ENCODE assay signal across 20 mouse cellular contexts in the genomic region with DNA sequence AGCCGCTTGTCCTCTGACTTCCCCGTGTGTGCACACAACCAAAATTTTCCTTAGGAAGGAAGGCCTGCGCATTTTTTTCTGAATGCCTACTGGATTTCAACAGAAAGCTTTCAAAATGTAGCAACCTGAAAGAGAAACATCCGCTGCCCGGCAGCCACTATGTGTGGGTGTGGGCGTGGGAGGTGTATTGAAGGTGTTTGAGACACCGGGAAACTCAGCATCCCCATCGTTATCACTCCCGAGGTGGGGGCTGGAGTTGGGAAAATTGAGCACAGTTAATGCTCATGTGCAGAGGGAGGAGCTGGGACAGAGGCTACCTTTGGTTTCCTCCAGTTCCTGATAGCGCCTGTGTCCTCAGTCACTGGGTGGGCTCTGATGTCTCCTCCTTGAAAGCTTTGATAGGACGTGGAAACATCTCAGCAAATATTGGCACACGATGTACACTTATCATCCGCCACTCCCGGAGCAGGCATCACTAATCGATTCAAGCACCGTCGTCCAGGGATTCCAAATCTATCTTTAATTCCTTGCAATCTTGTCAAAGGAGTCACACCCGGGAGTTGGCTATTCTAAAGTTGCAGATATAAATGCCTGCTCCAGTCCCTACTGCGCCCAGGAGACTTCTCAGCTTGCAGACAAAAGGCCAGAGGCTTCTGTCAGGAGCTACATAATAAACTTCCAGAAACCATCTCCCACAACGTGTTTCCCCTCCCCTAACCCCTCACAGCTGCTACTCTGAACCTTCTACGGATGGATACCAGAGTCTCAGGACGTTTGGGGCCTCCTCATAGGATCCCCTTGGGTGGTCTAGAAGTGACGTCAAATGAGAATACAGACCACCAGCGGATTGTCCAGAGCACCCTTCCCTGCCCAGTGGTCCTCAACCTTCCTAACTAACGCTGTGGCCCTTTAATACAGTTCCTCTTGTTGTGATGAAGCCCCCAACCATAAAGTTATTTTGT. TPM values are rescaled to one million over a fixed set of nuclear protein-coding genes. Genes with fewer than 3 reads are reported as not detected.
A peak's percentile ranks its signal among the peaks of the same experiment; 100 is the strongest.
DNase-seq lines count a peak whose midpoint lies in the region; ATAC-seq and TF ChIP-seq lines count a peak whose summit lies in the region.
"Had no signal": no experiment of that assay in that cellular context is flagged by ENCODE, and none has a peak within 500 bp of the region (broad histone marks: within the 10 kb centered on the region; RNA-seq: fewer than 3 reads in every experiment).

No protein-coding gene starts in this region.

- no peaks in the 10 kb centered on the region for H3K9me3 ChIP-seq in hindbrain, embryonic 10.5 days
- H3K9me3 ChIP-seq in hindbrain, embryonic 16.5 days (ENCODE audit: control insufficient read depth, low read length): no peaks in the 10 kb centered on the region
- H3K9me3 ChIP-seq in lung, embryonic 14.5 days (ENCODE audit: low read depth, low read length): no peaks in the 10 kb centered on the region
- H3K9me3 ChIP-seq in lung, postnatal 0 days (ENCODE audit: low read length): no peaks in the 10 kb centered on the region
- H3K9me3 ChIP-seq in intestine, embryonic 15.5 days: no peaks in the 10 kb centered on the region
- no peaks in the 10 kb centered on the region for H3K9me3 ChIP-seq in stomach, embryonic 15.5 days
- H3K9me3 ChIP-seq: embryonic facial prominence, embryonic 15.5 days; forebrain, embryonic 13.5 days; hindbrain, embryonic 15.5 days; midbrain, embryonic 13.5 days had no signal

- no peak for ATAC-seq in hindbrain, embryonic 16.5 days
- peak; percentile 59; the same call in 1 of the 2 replicates for ATAC-seq in lung, embryonic 14.5 days (ENCODE audit: insufficient read depth)
- no peak for ATAC-seq in lung, postnatal 0 days
- no peak; the same call in 1 of the 2 replicates for ATAC-seq in intestine, embryonic 15.5 days
- no peak for ATAC-seq in stomach, embryonic 15.5 days (ENCODE audit: insufficient read depth, low FRiP score, low read depth)
- ATAC-seq: activated CD4-positive, CD25-positive, alpha-beta regulatory T cell, adult 4 months; CD4-positive, CD25-positive, alpha-beta regulatory T cell, adult 4 months; forebrain, embryonic 13.5 days; midbrain, embryonic 13.5 days had no signal

- no peak overlapping the region for H3K9ac ChIP-seq in hindbrain, embryonic 16.5 days (ENCODE audit: low read depth, low read length)
- no peak overlapping the region for H3K9ac ChIP-seq in lung, embryonic 14.5 days
- H3K9ac ChIP-seq in lung, postnatal 0 days (replicated peaks; ENCODE audit: low read depth): no peak overlapping the region
- H3K9ac ChIP-seq in intestine, embryonic 15.5 days: no peak overlapping the region
- H3K9ac ChIP-seq in stomach, embryonic 15.5 days: no peak overlapping the region
- H3K9ac ChIP-seq: embryonic facial prominence, embryonic 15.5 days; forebrain, embryonic 13.5 days; hindbrain, embryonic 15.5 days; midbrain, embryonic 13.5 days had no signal

- TF ChIP-seq EP300 in lung, postnatal 0 days (IDR thresholded peaks at IDR 0.05): no peak

- H3K27me3 ChIP-seq in hindbrain, embryonic 10.5 days (ENCODE audit: insufficient read depth, poor library complexity, severe bottlenecking): peaks cover 18% of the 10 kb centered on the region; the same call in 1 of the 2 replicates
- no peaks in the 10 kb centered on the region for H3K27me3 ChIP-seq in hindbrain, embryonic 16.5 days (replicated peaks; ENCODE audit: control insufficient read depth, insufficient read depth, low read length)
- no peaks in the 10 kb centered on the region for H3K27me3 ChIP-seq in lung, embryonic 14.5 days (ENCODE audit: insufficient read depth, low read length)
- no peaks in the 10 kb centered on the region for H3K27me3 ChIP-seq in lung, postnatal 0 days (replicated peaks; ENCODE audit: insufficient read depth, low read length)
- H3K27me3 ChIP-seq in intestine, embryonic 15.5 days (replicated peaks): no peaks in the 10 kb centered on the region
- no peaks in the 10 kb centered on the region for H3K27me3 ChIP-seq in stomach, embryonic 15.5 days (replicated peaks)
- H3K27me3 ChIP-seq: embryonic facial prominence, embryonic 15.5 days; forebrain, embryonic 13.5 days; hindbrain, embryonic 15.5 days; midbrain, embryonic 13.5 days had no signal

- TF ChIP-seq CTCF in lung, embryonic 14.5 days (IDR thresholded peaks at IDR 0.05; ENCODE audit: low read depth): no peak
- no peak for TF ChIP-seq CTCF in lung, postnatal 0 days (IDR thresholded peaks at IDR 0.05)

- WGBS in hindbrain, embryonic 10.5 days: 70% methylated on average over 25 of the region's 25 CpGs
- WGBS in hindbrain, embryonic 16.5 days: 64% methylated on average over 25 of the region's 25 CpGs
- WGBS in lung, embryonic 14.5 days: 41% methylated on average over 25 of the region's 25 CpGs
- WGBS in lung, postnatal 0 days: 47% methylated on average over 25 of the region's 25 CpGs
- WGBS in intestine, embryonic 15.5 days: 46% methylated on average over 25 of the region's 25 CpGs
- 54% methylated on average over 25 of the region's 25 CpGs for WGBS in stomach, embryonic 15.5 days

- H3K4me1 ChIP-seq in hindbrain, embryonic 10.5 days (replicated peaks): peaks cover 38% of the 10 kb centered on the region
- H3K4me1 ChIP-seq in hindbrain, embryonic 16.5 days (ENCODE audit: control insufficient read depth, insufficient read depth, low read depth, low read length): peaks cover 4% of the 10 kb centered on the region
- 0 out of 2 replicates have a peak, but pooled peaks cover 5% of the 10 kb centered on the region for H3K4me1 ChIP-seq in lung, embryonic 14.5 days (ENCODE audit: insufficient read depth)
- H3K4me1 ChIP-seq in lung, postnatal 0 days (ENCODE audit: insufficient read depth, low read depth, low read length): 0 out of 2 replicates have a peak, but pooled peaks cover under 1% of the 10 kb centered on the region
- H3K4me1 ChIP-seq in intestine, embryonic 15.5 days (replicated peaks): peaks cover 19% of the 10 kb centered on the region
- H3K4me1 ChIP-seq in stomach, embryonic 15.5 days: peaks cover 24% of the 10 kb centered on the region; the same call in 1 of the 2 replicates

- no peak overlapping the region for H3K4me3 ChIP-seq in hindbrain, embryonic 10.5 days
- H3K4me3 ChIP-seq in hindbrain, embryonic 16.5 days (ENCODE audit: low read length): no peak overlapping the region
- no peak overlapping the region for H3K4me3 ChIP-seq in lung, embryonic 14.5 days (ENCODE audit: low read depth, low read length)
- no peak overlapping the region for H3K4me3 ChIP-seq in lung, postnatal 0 days (ENCODE audit: low read depth, low read length)
- H3K4me3 ChIP-seq in intestine, embryonic 15.5 days (replicated peaks): no peak overlapping the region
- no peak overlapping the region for H3K4me3 ChIP-seq in stomach, embryonic 15.5 days (replicated peaks)
- H3K4me3 ChIP-seq: embryonic facial prominence, embryonic 15.5 days; forebrain, embryonic 13.5 days; hindbrain, embryonic 15.5 days; midbrain, embryonic 13.5 days had no signal

- H3K27ac ChIP-seq in hindbrain, embryonic 10.5 days: peak overlapping the region; percentile 14
- H3K27ac ChIP-seq in hindbrain, embryonic 16.5 days (ENCODE audit: low read depth, low read length): no peak overlapping the region
- H3K27ac ChIP-seq in lung, embryonic 14.5 days (ENCODE audit: low read depth): peak overlapping the region; percentile 39; the same call in 1 of the 2 replicates
- H3K27ac ChIP-seq in lung, postnatal 0 days (ENCODE audit: low read length): no peak overlapping the region
- peak overlapping the region; percentile 24 for H3K27ac ChIP-seq in intestine, embryonic 15.5 days
- H3K27ac ChIP-seq in stomach, embryonic 15.5 days: peak overlapping the region; percentile 70
- H3K27ac ChIP-seq: embryonic facial prominence, embryonic 15.5 days; forebrain, embryonic 13.5 days; hindbrain, embryonic 15.5 days; midbrain, embryonic 13.5 days had no signal

- no peak for DNase-seq in hindbrain, embryonic 10.5 days (ENCODE audit: low spot score)
- DNase-seq in lung, embryonic 14.5 days: peak; percentile 77
- no peak for DNase-seq in lung, postnatal 0 days (ENCODE audit: low spot score)
- DNase-seq in layer of hippocampus, adult 8-10 months (ENCODE audit: low spot score in 2 of 2): no peak
- DNase-seq: cerebellum, adult 11-12 months; gastrocnemius, postnatal 14 days; kidney, postnatal 14 days; liver; lung, postnatal 4 days; thymus, adult 18-20 months had no signal

- no peak overlapping the region for H3K4me2 ChIP-seq in hindbrain, embryonic 16.5 days (ENCODE audit: low read length)
- H3K4me2 ChIP-seq in lung, embryonic 14.5 days: peak overlapping the region; percentile 36
- no peak overlapping the region for H3K4me2 ChIP-seq in lung, postnatal 0 days (replicated peaks; ENCODE audit: low read depth, low read length)
- peak overlapping the region; percentile 18; the same call in 1 of the 2 replicates for H3K4me2 ChIP-seq in intestine, embryonic 15.5 days (replicated peaks)
- peak overlapping the region; percentile 17 for H3K4me2 ChIP-seq in stomach, embryonic 15.5 days
- H3K4me2 ChIP-seq: embryonic facial prominence, embryonic 15.5 days; forebrain, embryonic 13.5 days; heart, embryonic 11.5 days; hindbrain, embryonic 15.5 days; midbrain, embryonic 13.5 days had no signal

- H3K36me3 ChIP-seq in hindbrain, embryonic 10.5 days: no peaks in the 10 kb centered on the region
- no peaks in the 10 kb centered on the region for H3K36me3 ChIP-seq in hindbrain, embryonic 16.5 days (ENCODE audit: control insufficient read depth, insufficient read depth, low read length)
- H3K36me3 ChIP-seq in lung, embryonic 14.5 days (ENCODE audit: insufficient read depth): no peaks in the 10 kb centered on the region
- no peaks in the 10 kb centered on the region for H3K36me3 ChIP-seq in lung, postnatal 0 days (ENCODE audit: insufficient read depth, low read length)
- H3K36me3 ChIP-seq in intestine, embryonic 15.5 days: no peaks in the 10 kb centered on the region
- H3K36me3 ChIP-seq in stomach, embryonic 15.5 days: no peaks in the 10 kb centered on the region
- H3K36me3 ChIP-seq: embryonic facial prominence, embryonic 15.5 days; hindbrain, embryonic 15.5 days; midbrain, embryonic 13.5 days had no signal

RNA-seq across cellular contexts. Expression of a gene that starts 14.7 kb away (rescaled TPM):
- 18.1 and 19.7 TPM in 2 replicates for polyA plus RNA-seq in hindbrain, embryonic 10.5 days (2016; fragmentation: Nextera tagmentation; extraction: Ambion mirVana)
- polyA plus RNA-seq in hindbrain, embryonic 16.5 days (2015; fragmentation: Nextera tagmentation; extraction: Ambion mirVana): 23.3 and 26.2 TPM in 2 replicates
- polyA plus RNA-seq in lung, embryonic 14.5 days (2014; fragmentation: Nextera tagmentation; extraction: Ambion mirVana): 34.9 and 36.5 TPM in 2 replicates
- 20.2 and 23.9 TPM in 2 replicates for polyA plus RNA-seq in lung, postnatal 0 days (2015; fragmentation: Nextera tagmentation; extraction: Ambion mirVana)
- polyA plus RNA-seq in intestine, embryonic 15.5 days (2015; fragmentation: Nextera tagmentation; extraction: Ambion mirVana): 19.9 and 20.0 TPM in 2 replicates
- 26.7 and 32.5 TPM in 2 replicates for polyA plus RNA-seq in stomach, embryonic 15.5 days (2015; fragmentation: Nextera tagmentation; extraction: Ambion mirVana)
- total RNA-seq in layer of hippocampus, adult 8-10 months (2022): 100 to 1,000 TPM; 246 to 324 (median 271) TPM

Comparison
In these comparisons a context has a peak if more than half of its experiments do, and no peak if none do; other contexts are left out.
1. H3K27ac ChIP-seq: peak in hindbrain, embryonic 10.5 days (single experiment), lung, embryonic 14.5 days (single experiment), intestine, embryonic 15.5 days (single experiment) and stomach, embryonic 15.5 days (single experiment); none in hindbrain, embryonic 16.5 days (single experiment) and lung, postnatal 0 days (single experiment).
2. H3K4me2 ChIP-seq: peak in lung, embryonic 14.5 days (single experiment), intestine, embryonic 15.5 days (single experiment) and stomach, embryonic 15.5 days (single experiment); none in hindbrain, embryonic 16.5 days (single experiment) and lung, postnatal 0 days (single experiment).